Mouse (Mus musculus) T-helper 1 cell (primary cell): Measurements from ENCODE around the gene Ntn5.

Experiments used
- in situ Hi-C: fragments of 300-600 bp; cut with MboI, MseI; formaldehyde crosslinking; loops from one replicate; pipeline ENCODE4 v1.15.1; 2025; ENCODE audit warnings: high pct_unique_total_duplicates

The Ntn5 gene

GRCm38 (mm10) chr7:45723781-45724180 is 40.0 kb downstream of the Ntn5 start:
- in situ Hi-C loops: no loop called here

GRCm38 (mm10) chr7:45725151-45725550 is 41.3 kb downstream of the Ntn5 start:
- in situ Hi-C loops: no loop called here

- in situ Hi-C loops: no loop called here
Observed at GRCm38 (mm10) chr7:45725713-45726112, 41.9 kb downstream of the Ntn5 start, which contains the start of gene Spaca4. Spaca4 (minus strand) TSS chr7:45725813.

GRCm38 (mm10) chr7:45726419-45726818 is 42.6 kb downstream of the Ntn5 start:
- in situ Hi-C loops: no loop called here

GRCm38 (mm10) chr7:45727625-45728024 is 43.8 kb downstream of the Ntn5 start:
- in situ Hi-C loops: no loop called here

- in situ Hi-C loops: loop anchor here (5.0 kb wide), 1 partner anchor 211 kb away; no protein-coding TSS in a partner anchor
Observed at GRCm38 (mm10) chr7:45730727-45731431, 47.1 kb downstream of the Ntn5 start.

- in situ Hi-C loops: loop anchor here (5.0 kb wide), 1 partner anchor 209 kb away; no protein-coding TSS in a partner anchor
Observed at GRCm38 (mm10) chr7:45733477-45733876, 49.7 kb downstream of the Ntn5 start.

GRCm38 (mm10) chr7:45739162-45739763 is 55.4 kb downstream of the Ntn5 start:
- in situ Hi-C loops: no loop called here

- in situ Hi-C loops: loop anchor here (5.0 kb wide), 1 partner anchor 62 kb away; no protein-coding TSS in a partner anchor
Observed at GRCm38 (mm10) chr7:45739820-45740219, 56.0 kb downstream of the Ntn5 start.

GRCm38 (mm10) chr7:45741308-45741707 is 57.5 kb downstream of the Ntn5 start:
- in situ Hi-C loops: loop anchor here (5.0 kb wide), 1 partner anchor 61 kb away; no protein-coding TSS in a partner anchor

GRCm38 (mm10) chr7:45741777-45742176 is 58.0 kb downstream of the Ntn5 start:
- in situ Hi-C loops: loop anchor here (5.0 kb wide), 1 partner anchor 61 kb away; no protein-coding TSS in a partner anchor

GRCm38 (mm10) chr7:45742338-45742737 is 58.5 kb downstream of the Ntn5 start:
- in situ Hi-C loops: loop anchor here (5.0 kb wide), 1 partner anchor 60 kb away; no protein-coding TSS in a partner anchor
